In the genomic region with DNA sequence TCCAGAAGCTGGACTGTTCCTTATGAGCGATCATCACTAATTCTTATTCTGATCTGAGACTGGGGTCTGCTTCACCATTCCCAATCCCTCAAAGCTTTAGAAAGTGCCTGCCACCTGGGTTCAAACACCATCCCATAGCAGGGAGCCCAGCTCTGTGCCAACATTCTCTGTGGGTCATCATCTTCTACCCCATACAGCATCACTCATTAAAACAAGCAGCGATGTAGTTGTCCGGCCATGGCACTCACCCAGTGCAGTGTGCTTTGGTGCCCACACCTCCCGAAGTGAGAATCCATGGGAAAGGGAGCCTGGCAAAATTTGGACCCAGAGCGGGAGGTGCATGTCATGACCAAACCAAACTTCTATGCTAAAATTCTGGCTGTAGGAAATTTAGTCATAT, we compare ENCODE assay signal across 19 mouse cellular contexts. TPM values are rescaled to one million over a fixed set of nuclear protein-coding genes. Genes with fewer than 3 reads are reported as not detected.
DNase-seq lines count a peak whose midpoint lies in the region; ATAC-seq and TF ChIP-seq lines count a peak whose summit lies in the region.
"Had no signal": no experiment of that assay in that cellular context is flagged by ENCODE, and none has a peak within 500 bp of the region (broad histone marks: within the 10 kb centered on the region; RNA-seq: fewer than 3 reads in every experiment).

No protein-coding gene starts in this region.

- DNase-seq in hindbrain, embryonic 10.5 days (ENCODE audit: low spot score) = no peak
- DNase-seq in testis, postnatal 10 days (ENCODE audit: low spot score) = no peak
- DNase-seq in hindbrain, postnatal 0 days (ENCODE audit: low spot score) = no peak
- DNase-seq in natural killer cell, adult 2 months (ENCODE audit: low spot score in 2 of 2) = no peak
- DNase-seq in urinary bladder, postnatal 4 days (ENCODE audit: low spot score in 2 of 2) = no peak
- DNase-seq: B cell, adult 2 months; gastrocnemius, adult 2 months; heart, postnatal 14 days; thymus, postnatal 25 days had no signal

- H3K36me3 ChIP-seq in hindbrain, embryonic 15.5 days = no peaks in the 10 kb centered on the region
- H3K36me3 ChIP-seq in hindbrain, embryonic 10.5 days = no peaks in the 10 kb centered on the region
- no peaks in the 10 kb centered on the region for H3K36me3 ChIP-seq in testis, adult 2 months (ENCODE audit: control insufficient read depth, insufficient read depth, low read length)
- no peaks in the 10 kb centered on the region for H3K36me3 ChIP-seq in hindbrain, postnatal 0 days (ENCODE audit: insufficient read depth, low read length)
- no peaks in the 10 kb centered on the region for H3K36me3 ChIP-seq in neural tube, embryonic 15.5 days
- H3K36me3 ChIP-seq: heart, embryonic 12.5 days; limb, embryonic 15.5 days; liver, embryonic 15.5 days had no signal

- no peak for TF ChIP-seq POLR2A in testis, adult 2 months (IDR thresholded peaks at IDR 0.05; ENCODE audit: control insufficient read depth, low read depth, low read length)

- H3K4me3 ChIP-seq in hindbrain, embryonic 15.5 days = no peak overlapping the region
- H3K4me3 ChIP-seq in hindbrain, embryonic 10.5 days = no peak overlapping the region
- H3K4me3 ChIP-seq in testis, adult 2 months (ENCODE audit: control insufficient read depth, low read depth, low read length) = peak overlapping the region; percentile 25
- H3K4me3 ChIP-seq in hindbrain, postnatal 0 days (ENCODE audit: low read length) = no peak overlapping the region
- H3K4me3 ChIP-seq in neural tube, embryonic 15.5 days (replicated peaks) = no peak overlapping the region
- H3K4me3 ChIP-seq: gastrocnemius, adult 2 months; heart, embryonic 12.5 days; limb, embryonic 15.5 days; liver, embryonic 15.5 days had no signal

- ATAC-seq in hindbrain, embryonic 15.5 days (ENCODE audit: low FRiP score, low read depth) = no peak
- ATAC-seq in hindbrain, postnatal 0 days = peak; percentile 10; the same call in 1 of the 2 replicates
- 0 out of 2 replicates have a peak, but pooled peaks have one; percentile 10 for ATAC-seq in neural tube, embryonic 15.5 days (ENCODE audit: low FRiP score)
- ATAC-seq: lung, postnatal 0 days had no signal

- TF ChIP-seq CTCF in testis, adult 2 months (IDR thresholded peaks at IDR 0.05; ENCODE audit: control insufficient read depth, insufficient read depth, insufficient replicate concordance, low read depth, low read length) = no peak
- TF ChIP-seq CTCF in hindbrain, postnatal 0 days (IDR thresholded peaks at IDR 0.05; ENCODE audit: low read depth) = no peak

- WGBS in hindbrain, embryonic 15.5 days = 76% methylated on average over 5 of the region's 5 CpGs
- 89% methylated on average over 5 of the region's 5 CpGs for WGBS in hindbrain, embryonic 10.5 days
- WGBS in hindbrain, postnatal 0 days = 65% methylated on average over 5 of the region's 5 CpGs
- 79% methylated on average over 5 of the region's 5 CpGs for WGBS in neural tube, embryonic 15.5 days

- H3K27me3 ChIP-seq in hindbrain, embryonic 15.5 days = 0 out of 2 replicates have a peak, but pooled peaks cover 3% of the 10 kb centered on the region
- H3K27me3 ChIP-seq in hindbrain, embryonic 10.5 days (ENCODE audit: insufficient read depth, poor library complexity, severe bottlenecking) = no peaks in the 10 kb centered on the region
- no peaks in the 10 kb centered on the region for H3K27me3 ChIP-seq in testis, adult 2 months (ENCODE audit: control insufficient read depth, insufficient read depth, low read length)
- no peaks in the 10 kb centered on the region for H3K27me3 ChIP-seq in hindbrain, postnatal 0 days (ENCODE audit: insufficient read depth, low read length)
- H3K27me3 ChIP-seq in neural tube, embryonic 15.5 days (replicated peaks) = 0 out of 2 replicates have a peak, but pooled peaks cover 5% of the 10 kb centered on the region
- H3K27me3 ChIP-seq: liver, embryonic 15.5 days had no signal

- H3K9ac ChIP-seq in hindbrain, embryonic 15.5 days = no peak overlapping the region
- no peak overlapping the region for H3K9ac ChIP-seq in hindbrain, postnatal 0 days (replicated peaks; ENCODE audit: low read length)
- H3K9ac ChIP-seq in neural tube, embryonic 15.5 days (replicated peaks) = no peak overlapping the region
- H3K9ac ChIP-seq: heart, embryonic 12.5 days; limb, embryonic 15.5 days; liver, embryonic 15.5 days had no signal

- no peak overlapping the region for H3K4me2 ChIP-seq in hindbrain, embryonic 15.5 days
- peak overlapping the region; percentile 25; the same call in 1 of the 2 replicates for H3K4me2 ChIP-seq in hindbrain, postnatal 0 days (ENCODE audit: low read depth, low read length)
- no peak overlapping the region for H3K4me2 ChIP-seq in neural tube, embryonic 15.5 days
- H3K4me2 ChIP-seq: heart, embryonic 12.5 days; limb, embryonic 15.5 days; liver, embryonic 15.5 days had no signal

- H3K9me3 ChIP-seq in hindbrain, embryonic 15.5 days = no peaks in the 10 kb centered on the region
- no peaks in the 10 kb centered on the region for H3K9me3 ChIP-seq in hindbrain, embryonic 10.5 days
- no peaks in the 10 kb centered on the region for H3K9me3 ChIP-seq in hindbrain, postnatal 0 days (ENCODE audit: low read length)
- H3K9me3 ChIP-seq in neural tube, embryonic 15.5 days (replicated peaks) = no peaks in the 10 kb centered on the region
- H3K9me3 ChIP-seq: heart, embryonic 12.5 days; limb, embryonic 15.5 days; liver, embryonic 15.5 days had no signal

- peak overlapping the region; percentile 15; the same call in 1 of the 2 replicates for H3K27ac ChIP-seq in hindbrain, embryonic 15.5 days (replicated peaks)
- H3K27ac ChIP-seq in hindbrain, embryonic 10.5 days = no peak overlapping the region
- no peak overlapping the region for H3K27ac ChIP-seq in testis, adult 2 months (ENCODE audit: control insufficient read depth, insufficient read depth, low read depth, low read length)
- H3K27ac ChIP-seq in hindbrain, postnatal 0 days = peak overlapping the region; percentile 64
- peak overlapping the region; percentile 54 for H3K27ac ChIP-seq in neural tube, embryonic 15.5 days (replicated peaks)
- H3K27ac ChIP-seq: gastrocnemius, adult 2 months; limb, embryonic 15.5 days; liver, embryonic 15.5 days had no signal

- peaks cover 18% of the 10 kb centered on the region for H3K4me1 ChIP-seq in hindbrain, embryonic 15.5 days (replicated peaks)
- H3K4me1 ChIP-seq in hindbrain, embryonic 10.5 days (replicated peaks) = peaks cover 22% of the 10 kb centered on the region
- H3K4me1 ChIP-seq in testis, adult 2 months (ENCODE audit: control insufficient read depth, insufficient read depth, low read length) = peaks cover 3% of the 10 kb centered on the region; the same call in 1 of the 2 replicates
- H3K4me1 ChIP-seq in hindbrain, postnatal 0 days (ENCODE audit: insufficient read depth, low read length) = peaks cover 7% of the 10 kb centered on the region
- peaks cover 24% of the 10 kb centered on the region for H3K4me1 ChIP-seq in neural tube, embryonic 15.5 days
- H3K4me1 ChIP-seq: heart, embryonic 12.5 days; liver, embryonic 15.5 days had no signal

RNA-seq across cellular contexts. Expression of a gene that starts 5.4 kb away (rescaled TPM):
- polyA plus RNA-seq in hindbrain, embryonic 15.5 days (2015; fragmentation: Nextera tagmentation; extraction: Ambion mirVana) = 0.09 TPM in 1 of 2 replicates, not detected in the other
- polyA plus RNA-seq in hindbrain, embryonic 10.5 days (2016; fragmentation: Nextera tagmentation; extraction: Ambion mirVana) = 0.05 TPM in 1 of 2 replicates, not detected in the other
- polyA plus RNA-seq in testis, adult 2 months (2012; rRNA removed) = 0.62 and 1.6 TPM in 2 replicates
- 3.0 TPM in 1 of 2 replicates, not detected in the other for total RNA-seq in hindbrain, postnatal 0 days (2014; rRNA removed)
- polyA plus RNA-seq in hindbrain, postnatal 0 days (2015; fragmentation: Nextera tagmentation; extraction: Ambion mirVana) = 0.10 and 0.13 TPM in 2 replicates
- polyA plus RNA-seq in neural tube, embryonic 15.5 days (2015; fragmentation: Nextera tagmentation; extraction: Ambion mirVana) = 0.08 TPM in 2 replicates
- total RNA-seq: granulocyte monocyte progenitor cell, adult 5-6 weeks; left cerebral cortex, postnatal 25 days had no signal
- polyA plus RNA-seq: heart, embryonic 12.5 days; kidney, embryonic 14.5 days; limb, embryonic 15.5 days; liver, embryonic 15.5 days; lung, postnatal 0 days had no signal

Comparison
In these comparisons a context has a peak if more than half of its experiments do, and no peak if none do; other contexts are left out.
1. H3K27ac ChIP-seq: peak in hindbrain, embryonic 15.5 days (single experiment), hindbrain, postnatal 0 days (single experiment) and neural tube, embryonic 15.5 days (single experiment); none in hindbrain, embryonic 10.5 days (single experiment) and testis, adult 2 months (single experiment).